Mouse (Mus musculus) liver, adult 2 months (tissue): ENCODE data around the gene Fuk.

ENCODE experiments used
- CTCF ChIP-seq: fragments of 200-500 bp; IDR thresholded peaks from 2 replicates; pipeline ENCODE4 v1.5.1; 2011; ENCODE audit warnings: low read depth, low read length, control low read depth
- POLR2A ChIP-seq: fragments of 200-500 bp; IDR thresholded peaks from 2 replicates; pipeline ENCODE4 v1.6.1; 2011; ENCODE audit warnings: low read length, control low read depth; ENCODE audit not compliant: insufficient read depth; ENCODE audit errors: extremely low read depth

- TF ChIP-seq CTCF = no peak
- TF ChIP-seq POLR2A = no peak
Measured at GRCm38 (mm10) chr8:110845821-110846404, 56.4 kb downstream of the Fuk start.
